Mouse (Mus musculus): ENCODE measurements at regions not wholly inside any gene's neighbourhood (a gene's known extent, or its start where the extent isn't known, plus 50 kb on each side); places are given as distances from the start of the nearest gene placed in this dataset.

DNA sequence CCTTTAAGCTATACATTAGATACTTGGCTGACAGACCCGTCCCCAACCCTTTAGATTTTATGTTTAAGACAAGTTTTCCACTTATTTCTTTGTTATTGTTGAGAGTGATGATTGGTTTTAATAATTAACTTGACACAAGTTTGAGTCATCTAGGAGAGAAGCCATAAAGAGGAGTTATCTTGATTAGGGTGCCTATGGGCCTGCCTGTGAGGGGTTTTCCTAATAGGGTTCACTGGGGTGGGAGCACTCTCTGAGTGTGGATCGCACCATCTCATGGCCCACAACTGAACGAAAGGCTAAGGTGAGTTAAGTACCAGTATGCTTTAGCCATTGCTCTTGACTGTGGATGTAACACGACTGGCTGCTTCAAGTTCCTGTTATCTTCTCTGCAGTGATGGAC is 123.3 kb upstream of the Agap1 start:
- no peak for TF ChIP-seq EP300 (IDR thresholded peaks at IDR 0.05; ENCODE audit: insufficient read depth, low read depth, low read length)
- no peak for TF ChIP-seq POLR2A (IDR thresholded peaks at IDR 0.05; ENCODE audit: insufficient read depth, low read length)

Data from ES-Bruce4 (cell line).